Mouse (Mus musculus): Measurements from ENCODE around the gene Iqca. TPM values are rescaled to one million over a fixed set of nuclear protein-coding genes. Genes with fewer than 3 reads are reported as not detected.

Gene Iqca
- total RNA-seq, 1 experiment from 2014 or later: not detected

DNA sequence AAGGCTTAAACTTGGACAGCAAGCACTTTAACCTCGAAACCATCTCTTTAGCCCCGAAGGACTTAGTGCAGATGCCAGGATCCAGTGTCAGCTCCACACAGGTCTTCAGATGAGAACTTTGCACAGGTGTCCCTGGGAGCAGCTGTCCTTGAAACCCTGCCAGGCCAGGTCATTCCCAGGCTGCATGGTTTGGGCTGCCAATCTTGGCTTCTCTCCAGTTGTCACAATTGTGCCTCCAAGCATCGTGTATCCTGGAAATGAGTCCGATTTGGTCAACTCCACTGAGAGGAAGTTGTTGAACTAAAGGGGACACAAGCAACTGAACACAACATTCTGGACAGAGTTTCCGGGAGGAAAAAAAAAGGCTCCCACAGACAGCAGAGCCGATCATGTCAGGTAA, 8.4 kb upstream of the Iqca start:
- ATAC-seq (replicated peaks in 1 of 2; ENCODE audit: insufficient read depth in 1 of 2, low FRiP score in 2 of 2, low TSS enrichment in 1 of 2, low read depth in 1 of 2, poor library complexity in 2 of 2, severe bottlenecking in 2 of 2): no peak

GRCm38 (mm10) chr1:90159927-90160326, 6.7 kb upstream of the Iqca start:
- ATAC-seq (replicated peaks in 1 of 2; ENCODE audit: insufficient read depth in 1 of 2, low FRiP score in 2 of 2, low TSS enrichment in 1 of 2, low read depth in 1 of 2, poor library complexity in 2 of 2, severe bottlenecking in 2 of 2): no peak

- no peak for ATAC-seq (replicated peaks in 1 of 2; ENCODE audit: insufficient read depth in 1 of 2, low FRiP score in 2 of 2, low TSS enrichment in 1 of 2, low read depth in 1 of 2, poor library complexity in 2 of 2, severe bottlenecking in 2 of 2)
Observed at GRCm38 (mm10) chr1:90156589-90156988, 3.4 kb upstream of the Iqca start.

DNA sequence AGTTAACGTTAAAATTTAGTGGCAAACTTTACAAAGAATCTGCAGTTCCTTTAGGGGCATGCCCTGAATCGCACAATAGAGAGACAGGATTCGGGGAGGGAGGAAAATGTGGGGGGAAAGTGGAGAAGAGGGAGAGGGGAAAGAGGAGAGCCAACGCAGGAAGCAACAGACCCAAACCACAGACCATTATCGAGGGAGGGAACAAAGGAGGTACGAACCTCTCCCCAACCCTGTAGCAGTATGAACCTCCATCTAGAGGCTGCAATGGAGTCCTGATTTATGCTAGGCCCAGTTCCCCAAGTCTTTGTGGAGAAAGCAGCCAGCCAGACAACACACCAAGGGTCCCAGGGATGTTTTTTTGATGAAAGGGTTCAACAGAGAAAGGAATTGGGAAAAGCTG, 586 bp upstream of the Iqca start:
- no peak for ATAC-seq (replicated peaks in 1 of 2; ENCODE audit: insufficient read depth in 1 of 2, low FRiP score in 2 of 2, low TSS enrichment in 1 of 2, low read depth in 1 of 2, poor library complexity in 2 of 2, severe bottlenecking in 2 of 2)

DNA sequence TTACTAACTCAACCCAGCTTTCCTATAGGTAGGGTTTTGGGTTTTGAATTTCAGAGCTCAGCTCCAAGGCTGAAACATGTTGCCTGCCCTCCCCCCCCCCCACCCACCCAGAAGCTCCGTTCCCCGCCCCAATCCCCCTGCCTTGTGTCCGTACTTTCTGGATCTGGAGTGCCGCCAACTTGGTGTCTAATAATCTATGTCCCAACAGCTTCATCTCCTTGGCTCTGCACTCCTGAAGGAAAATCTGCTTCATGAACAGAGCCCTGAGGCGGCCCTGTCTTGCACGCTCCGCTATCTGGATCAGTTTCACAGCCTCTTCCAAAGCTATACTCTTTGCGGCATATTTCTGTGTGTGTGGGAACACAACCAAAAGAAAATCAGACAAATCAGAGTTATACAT, 13.5 kb downstream of the Iqca start:
- ATAC-seq (replicated peaks in 1 of 2; ENCODE audit: insufficient read depth in 1 of 2, low FRiP score in 2 of 2, low TSS enrichment in 1 of 2, low read depth in 1 of 2, poor library complexity in 2 of 2, severe bottlenecking in 2 of 2): no peak

DNA sequence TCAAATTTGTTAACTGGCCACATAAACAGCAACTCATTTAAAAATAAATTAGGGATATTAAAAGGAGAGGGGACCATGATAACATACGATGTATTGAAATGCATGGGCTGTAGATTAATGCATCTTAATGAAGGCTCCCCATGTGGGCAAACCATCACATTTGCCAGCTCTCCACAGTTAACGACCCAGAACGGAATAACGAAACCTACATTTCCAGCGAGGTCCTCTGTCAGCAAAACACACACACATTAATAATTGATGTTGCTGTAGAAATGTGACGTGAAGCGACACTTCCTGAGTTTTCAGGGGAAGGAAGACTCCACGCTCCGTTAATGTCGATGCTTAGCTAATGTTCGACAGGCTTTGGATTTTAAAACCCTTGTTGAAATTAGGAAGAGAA, 20.8 kb downstream of the Iqca start:
- ATAC-seq (replicated peaks in 1 of 2; ENCODE audit: insufficient read depth in 1 of 2, low FRiP score in 2 of 2, low TSS enrichment in 1 of 2, low read depth in 1 of 2, poor library complexity in 2 of 2, severe bottlenecking in 2 of 2): no peak

- no peak for ATAC-seq (replicated peaks in 1 of 2; ENCODE audit: insufficient read depth in 1 of 2, low FRiP score in 2 of 2, low TSS enrichment in 1 of 2, low read depth in 1 of 2, poor library complexity in 2 of 2, severe bottlenecking in 2 of 2)
Observed at GRCm38 (mm10) chr1:90131982-90132381, 21.2 kb downstream of the Iqca start.

DNA sequence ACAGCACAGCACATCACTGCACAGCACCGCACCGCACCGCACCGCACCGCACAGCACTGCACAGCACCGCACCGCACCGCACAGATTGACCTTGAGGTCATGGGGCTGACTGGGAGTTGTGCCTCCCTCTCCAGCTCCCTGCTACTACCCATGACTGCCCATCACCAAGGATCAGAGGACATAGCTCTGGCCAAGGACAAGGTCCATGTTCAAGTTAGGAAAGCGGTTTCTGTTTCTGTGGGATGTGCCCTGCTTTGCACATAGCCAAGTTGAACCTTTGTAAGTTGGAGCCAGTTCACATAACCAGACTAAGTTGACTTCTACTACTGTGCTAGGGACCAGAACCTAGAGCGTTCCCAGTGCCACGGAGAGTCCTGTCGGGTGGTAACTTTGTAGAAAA, 28.6 kb downstream of the Iqca start:
- ATAC-seq (replicated peaks in 1 of 2; ENCODE audit: insufficient read depth in 1 of 2, low FRiP score in 2 of 2, low TSS enrichment in 1 of 2, low read depth in 1 of 2, poor library complexity in 2 of 2, severe bottlenecking in 2 of 2): no peak

- no peak for ATAC-seq (replicated peaks in 1 of 2; ENCODE audit: insufficient read depth in 1 of 2, low FRiP score in 2 of 2, low TSS enrichment in 1 of 2, low read depth in 1 of 2, poor library complexity in 2 of 2, severe bottlenecking in 2 of 2)
Observed at GRCm38 (mm10) chr1:90120706-90121105, 32.5 kb downstream of the Iqca start.

DNA sequence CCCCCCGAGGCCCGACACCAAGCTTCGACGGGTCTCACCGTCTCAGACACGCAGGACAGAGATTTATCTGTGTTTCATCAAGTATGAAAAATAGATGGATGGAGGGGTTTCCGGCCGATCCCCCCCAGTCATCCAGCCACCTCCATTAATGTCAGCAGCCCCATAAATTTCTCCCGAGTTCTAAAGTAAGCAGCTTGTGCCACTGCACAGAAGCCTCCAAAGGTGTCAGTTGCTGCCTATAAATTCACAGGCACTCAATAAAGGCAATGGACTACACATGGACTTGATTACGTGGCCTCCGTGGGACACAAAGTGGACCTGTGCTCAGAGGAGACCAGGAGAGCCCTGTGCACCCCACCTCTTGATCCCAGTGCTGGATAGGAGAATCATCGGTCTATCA, 34.0 kb downstream of the Iqca start:
- ATAC-seq (replicated peaks in 1 of 2; ENCODE audit: insufficient read depth in 1 of 2, low FRiP score in 2 of 2, low TSS enrichment in 1 of 2, low read depth in 1 of 2, poor library complexity in 2 of 2, severe bottlenecking in 2 of 2): no peak

DNA sequence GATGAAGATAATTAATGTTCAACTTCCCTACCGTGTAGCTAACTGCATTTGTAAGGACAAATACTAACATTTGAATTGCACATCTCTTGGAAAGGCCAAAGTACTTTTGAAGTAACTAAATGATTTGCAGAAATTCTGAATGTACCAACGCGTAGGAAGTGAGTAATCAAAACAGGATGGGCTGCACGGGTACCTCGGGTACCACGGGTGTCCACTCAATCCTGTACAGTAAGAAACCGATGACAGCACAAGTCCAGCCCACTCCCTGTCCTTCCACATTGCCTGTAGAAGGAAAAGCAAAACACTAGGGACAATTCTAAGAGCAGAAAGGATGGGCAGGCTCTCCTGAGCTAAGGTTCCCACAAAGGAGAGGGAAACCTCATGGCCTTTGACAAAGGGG, 36.0 kb downstream of the Iqca start:
- ATAC-seq (replicated peaks in 1 of 2; ENCODE audit: insufficient read depth in 1 of 2, low FRiP score in 2 of 2, low TSS enrichment in 1 of 2, low read depth in 1 of 2, poor library complexity in 2 of 2, severe bottlenecking in 2 of 2): no peak

DNA sequence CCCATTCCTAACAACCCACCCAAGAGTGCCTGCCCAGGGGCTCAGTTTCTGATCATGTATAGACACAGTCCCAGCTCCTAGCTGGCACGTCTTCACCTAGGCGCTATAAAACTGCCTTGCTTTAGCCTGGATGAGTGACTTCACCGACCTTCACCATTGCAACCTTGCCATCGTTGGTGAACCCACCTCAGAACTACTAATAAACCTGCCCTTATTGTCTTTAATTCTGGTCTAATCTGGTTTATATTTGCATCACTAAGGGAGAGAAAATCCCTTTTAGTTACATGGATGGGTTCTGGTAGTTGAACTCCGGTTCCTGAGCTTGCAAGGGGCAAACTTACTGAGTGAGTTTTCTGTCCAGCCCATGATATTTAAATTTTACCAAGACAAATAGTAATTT, 38.6 kb downstream of the Iqca start:
- no peak for ATAC-seq (replicated peaks in 1 of 2; ENCODE audit: insufficient read depth in 1 of 2, low FRiP score in 2 of 2, low TSS enrichment in 1 of 2, low read depth in 1 of 2, poor library complexity in 2 of 2, severe bottlenecking in 2 of 2)

DNA sequence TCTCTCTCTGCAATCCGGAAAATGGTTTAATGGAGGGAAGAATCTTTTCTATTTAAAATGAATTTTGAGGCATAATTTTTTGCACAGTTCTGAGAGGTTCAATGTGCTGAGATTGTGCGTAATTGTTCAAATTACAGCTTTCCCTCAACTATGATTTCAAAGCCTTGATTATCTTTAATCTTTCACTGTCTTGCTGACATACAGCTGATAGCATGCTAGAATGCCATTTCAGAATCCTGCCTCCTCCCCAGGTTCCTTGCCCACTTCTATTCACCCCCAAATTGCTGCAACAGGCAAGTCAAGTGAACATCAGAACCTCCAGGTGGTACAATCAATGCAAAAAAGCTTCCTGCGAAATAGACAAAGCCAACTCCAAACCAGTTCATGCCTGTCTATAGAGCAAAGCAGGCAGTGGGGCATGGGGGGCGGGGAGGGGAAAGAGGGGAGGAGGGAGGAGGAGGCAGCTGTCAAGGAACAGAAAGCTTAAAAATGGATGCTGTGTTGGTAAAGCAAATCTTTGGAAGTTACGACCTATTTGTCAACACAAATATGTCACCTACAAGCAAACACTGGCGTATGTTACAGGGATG, 39.5 kb downstream of the Iqca start:
- no peak for ATAC-seq (replicated peaks in 1 of 2; ENCODE audit: insufficient read depth in 1 of 2, low FRiP score in 2 of 2, low TSS enrichment in 1 of 2, low read depth in 1 of 2, poor library complexity in 2 of 2, severe bottlenecking in 2 of 2)

- no peak for ATAC-seq (replicated peaks in 1 of 2; ENCODE audit: insufficient read depth in 1 of 2, low FRiP score in 2 of 2, low TSS enrichment in 1 of 2, low read depth in 1 of 2, poor library complexity in 2 of 2, severe bottlenecking in 2 of 2)
Observed at GRCm38 (mm10) chr1:90112669-90113068, 40.5 kb downstream of the Iqca start.

GRCm38 (mm10) chr1:90111198-90111839, 41.9 kb downstream of the Iqca start:
- ATAC-seq (replicated peaks in 1 of 2; ENCODE audit: insufficient read depth in 1 of 2, low FRiP score in 2 of 2, low TSS enrichment in 1 of 2, low read depth in 1 of 2, poor library complexity in 2 of 2, severe bottlenecking in 2 of 2): no peak

- ATAC-seq (replicated peaks in 1 of 2; ENCODE audit: insufficient read depth in 1 of 2, low FRiP score in 2 of 2, low TSS enrichment in 1 of 2, low read depth in 1 of 2, poor library complexity in 2 of 2, severe bottlenecking in 2 of 2): no peak
Observed at GRCm38 (mm10) chr1:90103896-90104487, 49.2 kb downstream of the Iqca start.

DNA sequence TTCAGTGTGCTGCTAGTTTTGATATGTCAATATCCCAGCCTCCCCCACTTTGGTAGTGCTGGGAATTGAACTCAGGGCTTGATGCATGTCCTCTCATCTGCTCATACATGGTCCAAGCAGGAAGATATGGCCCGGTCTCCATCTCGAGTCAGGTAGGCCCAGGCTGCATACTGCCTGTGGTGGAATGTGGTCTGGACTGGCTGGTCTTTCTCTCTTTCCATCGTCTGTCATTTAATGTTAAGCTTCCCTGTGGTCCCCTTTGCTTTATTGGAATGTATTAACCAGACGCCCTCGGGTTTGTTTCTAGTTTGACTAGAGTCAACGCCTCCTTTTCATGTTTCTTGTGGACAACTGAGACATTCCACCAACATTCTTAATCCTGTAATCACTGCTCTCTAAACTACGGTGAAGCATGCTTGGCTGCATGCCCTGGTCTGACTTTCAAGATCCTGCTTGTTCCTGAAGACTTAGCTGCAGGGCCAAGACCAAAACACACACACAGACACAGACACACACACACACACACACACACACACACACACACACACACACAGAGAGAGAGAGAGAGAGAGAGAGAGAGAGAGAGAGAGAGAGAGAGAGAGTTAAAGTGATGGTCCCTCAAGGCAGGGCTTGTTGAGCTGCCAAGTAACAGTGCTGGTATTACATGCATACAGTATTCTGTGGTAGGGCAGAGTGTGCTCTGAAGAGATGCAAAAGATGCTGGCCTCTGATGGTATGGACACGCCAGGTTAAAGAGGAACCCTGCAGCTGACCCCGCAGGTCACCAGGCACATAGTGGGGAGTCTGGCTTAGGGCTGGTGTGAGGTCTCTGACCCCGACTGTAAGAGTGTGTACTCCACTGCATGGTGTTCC, 52.6 kb downstream of the Iqca start:
- no peak for ATAC-seq (replicated peaks in 1 of 2; ENCODE audit: insufficient read depth in 1 of 2, low FRiP score in 2 of 2, low TSS enrichment in 1 of 2, low read depth in 1 of 2, poor library complexity in 2 of 2, severe bottlenecking in 2 of 2)

- no peak for ATAC-seq (replicated peaks in 1 of 2; ENCODE audit: insufficient read depth in 1 of 2, low FRiP score in 2 of 2, low TSS enrichment in 1 of 2, low read depth in 1 of 2, poor library complexity in 2 of 2, severe bottlenecking in 2 of 2)
Observed at GRCm38 (mm10) chr1:90092816-90093493, 60.2 kb downstream of the Iqca start.

All from hematopoietic stem cell, adult 5-6 weeks (primary cell).